Mouse (Mus musculus): ENCODE measurements at regions not wholly inside any gene's neighbourhood (a gene's known extent, or its start where the extent isn't known, plus 50 kb on each side); places are given as distances from the start of the nearest gene placed in this dataset.

DNA sequence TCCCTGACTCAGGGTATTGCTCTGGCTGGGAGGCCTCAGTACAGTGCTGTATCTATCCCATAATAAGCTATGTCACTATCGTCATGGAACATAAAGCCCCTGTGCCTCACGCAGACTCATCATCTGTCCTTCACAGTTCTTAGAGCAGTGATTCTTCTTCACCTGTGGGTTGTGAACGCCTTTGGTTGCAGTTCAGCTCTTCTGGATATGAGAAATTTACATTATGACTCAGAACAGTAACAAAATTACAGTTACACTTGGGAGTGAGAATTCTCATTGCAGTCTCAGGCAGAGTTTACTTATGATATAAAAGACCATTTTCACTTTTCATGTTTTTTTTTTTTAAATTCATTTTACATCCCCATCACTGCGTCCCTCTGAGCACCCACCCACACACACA is 941.4 kb downstream of the Slc4a3 start:
- TF ChIP-seq CHD2 (IDR thresholded peaks at IDR 0.05; ENCODE audit: low read depth, low read length) (no peak), ZNF384 (IDR thresholded peaks at IDR 0.05; ENCODE audit: low read depth, low read length) (no peak), MAFK (IDR thresholded peaks at IDR 0.05; ENCODE audit: insufficient read depth, low read depth, low read length) (no peak), ZC3H11A (IDR thresholded peaks at IDR 0.05; ENCODE audit: borderline replicate concordance, low read depth, low read length) (no peak)

Data from ES-E14 (cell line).